Mouse (Mus musculus) limb, embryonic 15.5 days (tissue): ENCODE data around the gene Pard3b. TPM values are rescaled to one million over a fixed set of nuclear protein-coding genes. Genes with fewer than 3 reads are reported as not detected.

Experiments used
- ATAC-seq: fragments of 200-750 bp; cut with Nextera tagmentation; 2 replicates; pipeline ENCODE4 v1.8.0; 2017; ENCODE audit warnings: low read depth, moderate TSS enrichment; ENCODE audit not compliant: insufficient number of reproducible peaks, low FRiP score, low TSS enrichment
- H3K27ac ChIP-seq: fragments of 300-500 bp; sonication (generic); 2 replicates; pipeline ENCODE4 v1.5.1; 2015; ENCODE audit warnings: moderate library complexity, mild to moderate bottlenecking, inconsistent platforms
- H3K27me3 ChIP-seq: fragments of 300-500 bp; sonication (generic); 2 replicates; pipeline ENCODE4 v1.6.1; 2015; ENCODE audit warnings: inconsistent platforms
- H3K36me3 ChIP-seq: fragments of 300-500 bp; sonication (generic); 2 replicates; pipeline ENCODE4 v1.6.1; 2015; ENCODE audit warnings: inconsistent platforms
- H3K4me1 ChIP-seq: fragments of 300-500 bp; sonication (generic); 2 replicates; pipeline ENCODE4 v1.6.1; 2015; ENCODE audit warnings: inconsistent platforms
- H3K4me2 ChIP-seq: fragments of 300-500 bp; sonication (generic); 2 replicates; pipeline ENCODE4 v1.6.1; 2015; ENCODE audit warnings: mild to moderate bottlenecking, inconsistent platforms
- H3K4me3 ChIP-seq: fragments of 300-500 bp; sonication (generic); 2 replicates; pipeline ENCODE4 v1.5.1; 2015; ENCODE audit warnings: mild to moderate bottlenecking, inconsistent platforms
- H3K9ac ChIP-seq: fragments of 300-500 bp; sonication (generic); 2 replicates; pipeline ENCODE4 v1.6.1; 2015; ENCODE audit warnings: inconsistent platforms
- H3K9me3 ChIP-seq: fragments of 300-500 bp; sonication (generic); 2 replicates; pipeline ENCODE4 v1.6.1; 2016; ENCODE audit warnings: inconsistent platforms
- WGBS: fragments of 180-500 bp; shearing (Covaris S2); methylation state at CpG from one replicate; pipeline ENCODE4 v1.1.7; 2015; 5-methylcytosine and 5-hydroxymethylcytosine counted together
- polyA plus RNA-seq: library from polyadenylated mRNA; unstranded; fragments of >200 nt; fragmentation: Nextera tagmentation; extraction: Ambion mirVana; gene quantifications from 2 replicates; pipeline ENCODE4 v1.2.1, GENCODE M21; 2015

Pard3b gene
- polyA plus RNA-seq, 1 experiment from 2014 or later = 17.6 TPM

GRCm38 (mm10) chr1:61962571-61962970, 323.9 kb downstream of the Pard3b start:
- 88% methylated on average over 4 of the region's 4 CpGs for WGBS
- no peaks in the 10 kb centered on the region for H3K27me3 ChIP-seq
- H3K27ac ChIP-seq = no peak overlapping the region
- H3K36me3 ChIP-seq = no peaks in the 10 kb centered on the region
- H3K4me1 ChIP-seq = no peaks in the 10 kb centered on the region
- ATAC-seq = no peak
- H3K9ac ChIP-seq = no peak overlapping the region
- H3K4me3 ChIP-seq = no peak overlapping the region
- no peak overlapping the region for H3K4me2 ChIP-seq
- no peaks in the 10 kb centered on the region for H3K9me3 ChIP-seq

- no peaks in the 10 kb centered on the region for H3K36me3 ChIP-seq
- H3K27me3 ChIP-seq = no peaks in the 10 kb centered on the region
- H3K4me2 ChIP-seq = no peak overlapping the region
- no peak overlapping the region for H3K4me3 ChIP-seq
- no peaks in the 10 kb centered on the region for H3K9me3 ChIP-seq
- no peak overlapping the region for H3K27ac ChIP-seq
- no peaks in the 10 kb centered on the region for H3K4me1 ChIP-seq
- no peak for ATAC-seq
- no peak overlapping the region for H3K9ac ChIP-seq
- 75% methylated on average over 3 of the region's 3 CpGs for WGBS
Observed at GRCm38 (mm10) chr1:61967124-61967523, 328.5 kb downstream of the Pard3b start.

GRCm38 (mm10) chr1:61967807-61968206, 329.2 kb downstream of the Pard3b start:
- WGBS = 90% methylated on average over 4 of the region's 4 CpGs
- no peak for ATAC-seq

GRCm38 (mm10) chr1:61997711-61998110, 359.1 kb downstream of the Pard3b start:
- H3K9ac ChIP-seq = no peak overlapping the region
- 73% methylated on average over 3 of the region's 3 CpGs for WGBS
- H3K4me1 ChIP-seq = no peaks in the 10 kb centered on the region
- no peak overlapping the region for H3K4me2 ChIP-seq
- no peak overlapping the region for H3K4me3 ChIP-seq
- H3K27me3 ChIP-seq = no peaks in the 10 kb centered on the region
- H3K9me3 ChIP-seq = no peaks in the 10 kb centered on the region
- H3K36me3 ChIP-seq = no peaks in the 10 kb centered on the region
- no peak for ATAC-seq
- no peak overlapping the region for H3K27ac ChIP-seq

More at GRCm38 (mm10) chr1:61967807-61968206, 329.2 kb downstream of the Pard3b start:
- H3K4me3 ChIP-seq = no peak overlapping the region
- no peak overlapping the region for H3K27ac ChIP-seq
- H3K9ac ChIP-seq = no peak overlapping the region
- H3K27me3 ChIP-seq = no peaks in the 10 kb centered on the region
- H3K9me3 ChIP-seq = no peaks in the 10 kb centered on the region
- no peak overlapping the region for H3K4me2 ChIP-seq
- H3K36me3 ChIP-seq = no peaks in the 10 kb centered on the region
- no peaks in the 10 kb centered on the region for H3K4me1 ChIP-seq

- no peak overlapping the region for H3K9ac ChIP-seq
- H3K9me3 ChIP-seq = no peaks in the 10 kb centered on the region
- 90% methylated on average over 2 of the region's 2 CpGs for WGBS
- H3K27me3 ChIP-seq = no peaks in the 10 kb centered on the region
- H3K4me1 ChIP-seq = no peaks in the 10 kb centered on the region
- H3K4me2 ChIP-seq = no peak overlapping the region
- H3K36me3 ChIP-seq = no peaks in the 10 kb centered on the region
- H3K4me3 ChIP-seq = no peak overlapping the region
- no peak overlapping the region for H3K27ac ChIP-seq
- ATAC-seq = no peak
Observed at GRCm38 (mm10) chr1:62008811-62009210, 370.2 kb downstream of the Pard3b start.

GRCm38 (mm10) chr1:62011712-62012111, 373.1 kb downstream of the Pard3b start:
- no peaks in the 10 kb centered on the region for H3K36me3 ChIP-seq
- no peaks in the 10 kb centered on the region for H3K4me1 ChIP-seq
- no peaks in the 10 kb centered on the region for H3K9me3 ChIP-seq
- no peak overlapping the region for H3K27ac ChIP-seq
- no peak overlapping the region for H3K9ac ChIP-seq
- WGBS = 88% methylated on average over 4 of the region's 4 CpGs
- H3K27me3 ChIP-seq = no peaks in the 10 kb centered on the region
- no peak overlapping the region for H3K4me3 ChIP-seq
- no peak overlapping the region for H3K4me2 ChIP-seq
- no peak for ATAC-seq

- ATAC-seq = no peak
- H3K4me2 ChIP-seq = no peak overlapping the region
- no peaks in the 10 kb centered on the region for H3K27me3 ChIP-seq
- H3K4me1 ChIP-seq = 0 out of 2 replicates have a peak, but pooled peaks cover 2% of the 10 kb centered on the region
- no peak overlapping the region for H3K4me3 ChIP-seq
- 31% methylated on average over 5 of the region's 5 CpGs for WGBS
- no peak overlapping the region for H3K9ac ChIP-seq
- H3K27ac ChIP-seq = no peak overlapping the region
- no peaks in the 10 kb centered on the region for H3K9me3 ChIP-seq
- no peaks in the 10 kb centered on the region for H3K36me3 ChIP-seq
Observed at GRCm38 (mm10) chr1:62016536-62017300, 378.1 kb downstream of the Pard3b start.

GRCm38 (mm10) chr1:62018276-62018675, 379.7 kb downstream of the Pard3b start:
- no peak overlapping the region for H3K4me3 ChIP-seq
- H3K27me3 ChIP-seq = no peaks in the 10 kb centered on the region
- H3K9ac ChIP-seq = no peak overlapping the region
- H3K36me3 ChIP-seq = no peaks in the 10 kb centered on the region
- H3K9me3 ChIP-seq = no peaks in the 10 kb centered on the region
- no peak overlapping the region for H3K27ac ChIP-seq
- ATAC-seq = no peak
- H3K4me1 ChIP-seq = 0 out of 2 replicates have a peak, but pooled peaks cover 2% of the 10 kb centered on the region
- H3K4me2 ChIP-seq = no peak overlapping the region
- WGBS = 57% methylated on average over 5 of the region's 5 CpGs

GRCm38 (mm10) chr1:62019743-62020142, 381.1 kb downstream of the Pard3b start:
- H3K4me2 ChIP-seq = no peak overlapping the region
- no peak overlapping the region for H3K9ac ChIP-seq
- no peaks in the 10 kb centered on the region for H3K36me3 ChIP-seq
- 0 out of 2 replicates have a peak, but pooled peaks cover 2% of the 10 kb centered on the region for H3K4me1 ChIP-seq
- H3K4me3 ChIP-seq = no peak overlapping the region
- no peak for ATAC-seq
- no peaks in the 10 kb centered on the region for H3K27me3 ChIP-seq
- no peak overlapping the region for H3K27ac ChIP-seq
- no peaks in the 10 kb centered on the region for H3K9me3 ChIP-seq

- no peak for ATAC-seq
- no peak overlapping the region for H3K27ac ChIP-seq
- H3K4me2 ChIP-seq = no peak overlapping the region
- H3K9me3 ChIP-seq = no peaks in the 10 kb centered on the region
- H3K9ac ChIP-seq = no peak overlapping the region
- no peaks in the 10 kb centered on the region for H3K27me3 ChIP-seq
- H3K4me1 ChIP-seq = no peaks in the 10 kb centered on the region
- 71% methylated on average over 3 of the region's 3 CpGs for WGBS
- no peaks in the 10 kb centered on the region for H3K36me3 ChIP-seq
- H3K4me3 ChIP-seq = no peak overlapping the region
Observed at GRCm38 (mm10) chr1:62041718-62042117, 403.1 kb downstream of the Pard3b start.

GRCm38 (mm10) chr1:62048592-62048991, 410.0 kb downstream of the Pard3b start:
- Histone ChIP-seq H3K27me3 (no peaks in the 10 kb centered on the region), H3K4me1 (no peaks in the 10 kb centered on the region), H3K9me3 (no peaks in the 10 kb centered on the region), H3K27ac (no peak overlapping the region), H3K4me2 (no peak overlapping the region), H3K9ac (no peak overlapping the region), H3K36me3 (no peaks in the 10 kb centered on the region), H3K4me3 (no peak overlapping the region)
- WGBS = 65% methylated on average over 4 of the region's 4 CpGs
- no peak for ATAC-seq

GRCm38 (mm10) chr1:62051186-62051825, 412.7 kb downstream of the Pard3b start:
- H3K27ac ChIP-seq = no peak overlapping the region
- no peaks in the 10 kb centered on the region for H3K4me1 ChIP-seq
- H3K27me3 ChIP-seq = no peaks in the 10 kb centered on the region
- H3K4me3 ChIP-seq = no peak overlapping the region
- no peak overlapping the region for H3K4me2 ChIP-seq
- H3K36me3 ChIP-seq = no peaks in the 10 kb centered on the region
- H3K9ac ChIP-seq = no peak overlapping the region
- H3K9me3 ChIP-seq = no peaks in the 10 kb centered on the region
- 41% methylated on average over 1 of the region's 1 CpGs for WGBS
- ATAC-seq = no peak
